Mouse (Mus musculus) MEL (cell line): ENCODE data around the gene Rdh7.

Experiments used
- CHD1 ChIP-seq: IDR thresholded peaks from 2 replicates; pipeline ENCODE4 v1.6.1; 2012; ENCODE audit warnings: low read depth, mild to moderate bottlenecking, inconsistent platforms, low read length, improper control_type of control experiment
- CTCF ChIP-seq, 3 experiments: IDR thresholded peaks in 2 of 3; conservative IDR thresholded peaks in 1 of 3; 2 replicates each; pipeline ENCODE4 v1.5.1; 2011 to 2012; ENCODE audit warnings: low read length in 3 of 3, low read depth in 2 of 3, mild to moderate bottlenecking in 2 of 3, improper control_type of control experiment in 1 of 3, inconsistent platforms in 1 of 3, mixed read lengths in 1 of 3, moderate library complexity in 1 of 3; ENCODE audit not compliant: control insufficient read depth in 1 of 3, insufficient read depth in 1 of 3, poor library complexity in 1 of 3, severe bottlenecking in 1 of 3
- E2F4 ChIP-seq: IDR thresholded peaks from 2 replicates; pipeline ENCODE4 v1.6.1; 2011; ENCODE audit warnings: low read depth, low read length, improper control_type of control experiment, borderline replicate concordance
- ETS1 ChIP-seq: IDR thresholded peaks from 2 replicates; pipeline ENCODE4 v1.6.1; 2012; ENCODE audit warnings: low read depth, mild to moderate bottlenecking, inconsistent platforms, low read length, improper control_type of control experiment, moderate library complexity
- SIN3A ChIP-seq: IDR thresholded peaks from 2 replicates; pipeline ENCODE4 v1.6.1; 2012; ENCODE audit warnings: low read length, improper control_type of control experiment, inconsistent platforms
- TAL1 ChIP-seq: IDR thresholded peaks from 2 replicates; pipeline ENCODE4 v1.6.1; 2012; ENCODE audit warnings: mild to moderate bottlenecking, inconsistent platforms, low read length, moderate library complexity, mixed read lengths
- USF1 ChIP-seq: IDR thresholded peaks from 2 replicates; pipeline ENCODE4 v1.6.1; 2014; ENCODE audit warnings: low read depth, mild to moderate bottlenecking, inconsistent platforms, low read length, improper control_type of control experiment, moderate library complexity

DNA sequence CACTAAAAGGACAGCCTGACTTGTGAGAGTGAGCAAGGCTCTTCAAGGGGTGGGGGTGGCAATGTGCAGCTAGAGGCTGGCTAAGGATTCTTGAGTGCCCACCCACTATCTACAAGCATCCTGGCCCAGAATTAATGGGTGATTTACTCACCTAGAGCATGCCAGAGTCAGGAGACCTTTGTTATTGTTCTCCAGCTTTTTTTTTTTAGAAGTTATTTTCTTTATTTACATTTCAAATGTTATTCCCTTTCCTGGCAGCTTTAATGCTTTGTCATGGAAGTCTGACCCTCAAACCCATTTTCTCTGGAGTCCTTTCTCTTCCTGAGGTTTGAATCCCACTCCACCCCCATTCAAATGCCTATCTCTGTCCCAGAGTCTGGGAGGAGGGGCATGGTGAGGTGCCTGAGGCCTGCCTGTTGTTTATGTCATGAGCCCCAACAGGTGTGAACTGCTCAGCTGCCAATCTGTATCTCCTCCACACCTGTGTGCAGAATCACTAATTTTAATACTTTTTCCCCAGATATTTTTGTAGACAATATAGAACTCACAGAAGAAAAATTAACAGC lies 18.9 kb upstream of the Rdh7 start:
- TF ChIP-seq CTCF (IDR thresholded peaks at IDR 0.05 in 2 of 3, conservative IDR thresholded peaks at IDR 0.05 in 1 of 3; ENCODE audit: control insufficient read depth in 1 of 3, insufficient read depth in 1 of 3, low read depth in 2 of 3, low read length in 3 of 3, poor library complexity in 1 of 3, severe bottlenecking in 1 of 3): no peak
- TF ChIP-seq SIN3A: no peak
- no peak for TF ChIP-seq USF1
- TF ChIP-seq E2F4: no peak
- TF ChIP-seq ETS1: no peak
- no peak for TF ChIP-seq TAL1
- TF ChIP-seq CHD1: no peak
